Mouse (Mus musculus): ENCODE results near the gene Klri1. TPM values are rescaled to one million over a fixed set of nuclear protein-coding genes. Genes with fewer than 3 reads are reported as not detected.

Gene Klri1
- polyA plus RNA-seq (2012; rRNA removed) (not detected in 2 replicates), polyA plus RNA-seq (2014; fragmentation: Nextera tagmentation; extraction: Ambion mirVana) (not detected in 2 replicates)

DNA sequence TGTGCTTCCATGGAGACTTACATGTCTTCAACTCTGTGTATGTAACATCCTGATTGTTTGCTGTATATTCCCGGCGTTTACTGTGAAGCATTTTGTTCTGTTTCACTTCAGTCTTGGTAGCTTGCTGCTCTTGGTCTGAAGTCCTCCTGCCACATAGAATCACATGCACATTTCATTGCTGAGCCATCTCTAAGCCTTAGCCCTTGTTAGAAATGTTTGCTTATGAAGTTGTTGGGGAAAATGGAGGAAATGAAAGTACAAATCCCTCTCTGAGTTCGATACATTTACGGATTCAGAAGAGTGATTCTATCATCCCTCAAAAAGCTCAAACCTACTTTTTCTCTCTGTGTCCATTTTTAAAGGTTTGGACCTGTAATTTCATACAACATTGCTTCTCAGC, at the start of gene Klri1:
TSS of gene Klri1 (minus strand) at position 101 of the 400 bp plus-strand sequence.
- no peak for ATAC-seq (ENCODE audit: insufficient read depth)
- 76% methylated on average over 4 of the region's 4 CpGs for WGBS (ENCODE audit: insufficient replicate concordance)
- H3K4me1 ChIP-seq (replicated peaks; ENCODE audit: control insufficient read depth in 2 of 2, insufficient read depth in 2 of 2, low read length in 1 of 2): no peaks in the 10 kb centered on the region; a peak in 1 of 4 replicates

DNA sequence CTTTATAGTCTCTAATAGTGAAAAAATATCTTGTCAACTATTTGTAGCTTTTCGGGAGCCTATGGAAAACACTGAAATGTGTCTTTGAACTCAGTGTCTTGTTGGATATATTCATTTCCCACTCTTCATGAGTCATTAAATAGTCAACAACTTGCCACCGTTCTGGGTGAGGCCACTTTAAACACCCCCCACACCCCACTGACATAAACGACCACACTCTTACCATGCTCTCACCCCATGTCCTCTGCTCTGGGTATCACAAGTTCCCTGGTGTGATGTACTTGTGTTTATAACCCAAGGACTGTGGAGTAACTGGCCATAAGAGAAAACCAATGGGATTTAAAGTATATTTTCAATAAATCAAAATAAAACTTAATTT, 30.7 kb upstream of the Klri1 start:
- Histone ChIP-seq H3K36me3 (replicated peaks; ENCODE audit: control insufficient read depth, insufficient read depth, low read depth) (no peaks in the 10 kb centered on the region), H3K4me3 (ENCODE audit: insufficient read depth in 1 of 2, low read depth in 2 of 2, low read length in 2 of 2) (no peak overlapping the region), H3K4me2 (ENCODE audit: low read depth) (no peak overlapping the region), H3K27ac (no peak overlapping the region), H3K27me3 (ENCODE audit: control insufficient read depth, insufficient read depth, low read length) (no peaks in the 10 kb centered on the region), H3K4me1 (replicated peaks; ENCODE audit: control insufficient read depth in 2 of 2, insufficient read depth in 2 of 2, low read length in 1 of 2) (no peaks in the 10 kb centered on the region), H3K9me3 (ENCODE audit: control insufficient read depth, low read length) (no peaks in the 10 kb centered on the region), H3K9ac (replicated peaks) (no peak overlapping the region)
- DNase-seq (ENCODE audit: low read depth in 3 of 3, low spot score in 3 of 3): no peak
- ATAC-seq (ENCODE audit: insufficient read depth): no peak
- WGBS (ENCODE audit: insufficient replicate concordance): 56% methylated on average over 3 of the region's 3 CpGs
- TF ChIP-seq EP300 (IDR thresholded peaks at IDR 0.05; ENCODE audit: low read depth) (no peak), CTCF (IDR thresholded peaks at IDR 0.05; ENCODE audit: low read depth) (no peak)

More for the DNA sequence above, at the start of gene Klri1:
- H3K4me3 ChIP-seq (ENCODE audit: insufficient read depth in 1 of 2, low read depth in 2 of 2, low read length in 2 of 2): no peak within 1 kb of the TSS
- TF ChIP-seq CTCF (IDR thresholded peaks at IDR 0.05; ENCODE audit: low read depth) (no peak), EP300 (IDR thresholded peaks at IDR 0.05; ENCODE audit: low read depth) (no peak)
- H3K27me3 ChIP-seq (ENCODE audit: control insufficient read depth, insufficient read depth, low read length): no peaks in the 10 kb centered on the region
- H3K27ac ChIP-seq: no peak within 1 kb of the TSS
- no peak within 1 kb of the TSS for H3K4me2 ChIP-seq (ENCODE audit: low read depth)
- DNase-seq (ENCODE audit: low read depth in 3 of 3, low spot score in 3 of 3): no peak
- no peaks in the 10 kb centered on the region for H3K36me3 ChIP-seq (replicated peaks; ENCODE audit: control insufficient read depth, insufficient read depth, low read depth)
- H3K9me3 ChIP-seq (ENCODE audit: control insufficient read depth, low read length): no peaks in the 10 kb centered on the region
- no peak within 1 kb of the TSS for H3K9ac ChIP-seq (replicated peaks)

DNA sequence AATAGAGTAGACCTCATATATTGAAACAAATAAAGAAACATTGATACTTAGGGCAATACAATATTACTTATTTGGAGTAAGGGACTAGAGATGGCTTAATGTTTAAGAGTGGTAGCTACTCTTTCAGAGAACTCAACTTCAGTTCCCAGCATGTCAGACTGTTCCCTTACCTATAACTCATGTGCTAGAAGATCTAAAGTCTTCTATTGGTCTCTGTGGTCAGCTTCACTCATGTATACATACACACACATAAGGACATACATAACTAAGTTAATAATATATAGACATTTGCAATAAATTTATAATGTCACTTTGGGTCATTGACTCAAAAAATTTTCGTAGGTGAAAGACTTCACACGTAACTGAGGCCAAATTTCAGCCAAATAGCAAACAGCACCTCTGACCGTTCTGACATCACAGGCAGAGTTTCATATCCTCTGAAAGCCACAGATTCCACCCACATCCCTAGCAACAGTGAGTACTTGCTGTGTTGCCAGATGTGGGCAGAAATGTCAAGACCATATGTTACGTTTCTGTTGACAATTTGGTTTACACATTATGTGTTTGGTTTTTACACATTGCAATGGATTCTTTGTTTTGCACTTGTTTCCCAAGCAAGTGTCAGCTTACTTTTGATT, 30.2 kb upstream of the Klri1 start:
- 46% methylated on average over 4 of the region's 4 CpGs for WGBS (ENCODE audit: insufficient replicate concordance)
- DNase-seq (ENCODE audit: low read depth in 3 of 3, low spot score in 3 of 3) (peak in 1 of 3 experiments; percentile 20), ATAC-seq (ENCODE audit: insufficient read depth) (no peak)
- no peak overlapping the region for H3K27ac ChIP-seq
- no peak overlapping the region for H3K4me2 ChIP-seq (ENCODE audit: low read depth)
- TF ChIP-seq EP300 (IDR thresholded peaks at IDR 0.05; ENCODE audit: low read depth): no peak
- TF ChIP-seq CTCF (IDR thresholded peaks at IDR 0.05; ENCODE audit: low read depth): no peak
- H3K4me3 ChIP-seq (ENCODE audit: insufficient read depth in 1 of 2, low read depth in 2 of 2, low read length in 2 of 2): no peak overlapping the region
- no peaks in the 10 kb centered on the region for H3K4me1 ChIP-seq (replicated peaks; ENCODE audit: control insufficient read depth in 2 of 2, insufficient read depth in 2 of 2, low read length in 1 of 2)
- H3K27me3 ChIP-seq (ENCODE audit: control insufficient read depth, insufficient read depth, low read length): no peaks in the 10 kb centered on the region
- no peaks in the 10 kb centered on the region for H3K36me3 ChIP-seq (replicated peaks; ENCODE audit: control insufficient read depth, insufficient read depth, low read depth)
- H3K9ac ChIP-seq (replicated peaks): no peak overlapping the region
- H3K9me3 ChIP-seq (ENCODE audit: control insufficient read depth, low read length): no peaks in the 10 kb centered on the region

DNA sequence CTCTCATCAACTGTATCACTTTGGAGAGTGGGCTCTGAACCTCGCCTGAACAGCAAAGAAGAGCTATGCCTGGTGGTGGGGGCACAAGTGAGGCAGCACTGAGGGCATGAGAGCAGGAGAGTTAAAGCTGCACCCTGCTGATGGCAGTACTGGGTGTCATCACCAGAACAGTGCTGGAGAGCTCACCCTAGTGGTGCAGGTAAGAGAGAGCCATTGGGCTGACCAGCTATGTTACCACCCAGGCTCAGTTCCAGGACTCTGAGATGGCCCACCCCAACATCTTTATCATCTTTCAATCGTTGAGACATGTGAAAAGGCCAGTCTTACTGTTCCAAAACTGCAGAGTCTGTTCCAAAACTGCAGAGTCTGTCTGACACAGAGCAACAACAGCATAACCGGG, 29.2 kb upstream of the Klri1 start:
- Histone ChIP-seq H3K27ac (no peak overlapping the region), H3K4me3 (ENCODE audit: insufficient read depth in 1 of 2, low read depth in 2 of 2, low read length in 2 of 2) (no peak overlapping the region), H3K36me3 (replicated peaks; ENCODE audit: control insufficient read depth, insufficient read depth, low read depth) (no peaks in the 10 kb centered on the region), H3K4me2 (ENCODE audit: low read depth) (no peak overlapping the region), H3K9ac (replicated peaks) (no peak overlapping the region), H3K27me3 (ENCODE audit: control insufficient read depth, insufficient read depth, low read length) (no peaks in the 10 kb centered on the region), H3K9me3 (ENCODE audit: control insufficient read depth, low read length) (no peaks in the 10 kb centered on the region), H3K4me1 (replicated peaks; ENCODE audit: control insufficient read depth in 2 of 2, insufficient read depth in 2 of 2, low read length in 1 of 2) (no peaks in the 10 kb centered on the region)
- DNase-seq (ENCODE audit: low read depth in 3 of 3, low spot score in 3 of 3) (no peak), ATAC-seq (ENCODE audit: insufficient read depth) (no peak)
- 42% methylated on average over 3 of the region's 3 CpGs for WGBS (ENCODE audit: insufficient replicate concordance)
- no peak for TF ChIP-seq CTCF (IDR thresholded peaks at IDR 0.05; ENCODE audit: low read depth)
- TF ChIP-seq EP300 (IDR thresholded peaks at IDR 0.05; ENCODE audit: low read depth): no peak

DNA sequence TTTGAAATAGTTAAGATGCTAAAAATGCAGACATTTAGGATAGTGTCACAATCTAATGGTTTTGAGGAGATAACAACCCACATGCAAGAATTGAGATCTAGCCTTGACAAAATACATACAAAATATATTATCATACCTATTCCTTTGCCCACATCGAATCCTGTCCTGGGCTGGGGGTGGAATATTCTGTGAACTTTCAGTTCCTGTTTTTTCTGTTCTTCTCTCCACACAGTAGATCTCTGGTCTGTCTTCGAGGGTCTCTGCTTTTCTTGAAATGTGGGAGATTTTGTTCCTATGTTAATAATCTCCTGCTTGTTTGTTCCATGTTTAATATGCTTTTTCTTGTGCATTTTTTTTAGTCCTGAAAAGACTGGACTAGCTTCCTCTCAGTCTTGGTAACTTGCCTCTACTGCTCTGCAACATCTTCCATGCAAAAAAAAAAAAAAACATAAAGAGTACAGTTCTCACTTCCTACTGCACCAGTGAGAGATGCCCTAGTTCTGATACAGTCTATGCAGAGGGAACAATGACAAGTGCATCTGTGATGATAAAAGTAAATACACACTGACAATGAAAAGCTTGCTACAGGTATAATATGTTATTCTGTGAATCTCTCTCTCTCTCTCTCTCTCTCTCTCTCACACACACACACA, 23.3 kb upstream of the Klri1 start, which contains the start of gene Klri2:
TSS of gene Klri2 (minus strand) at position 416 of the 653 bp plus-strand sequence.
- WGBS (ENCODE audit: insufficient replicate concordance): 28% methylated on average over 2 of the region's 2 CpGs
- no peak within 1 kb of the TSS for H3K4me3 ChIP-seq (ENCODE audit: insufficient read depth in 1 of 2, low read depth in 2 of 2, low read length in 2 of 2)
- ATAC-seq (ENCODE audit: insufficient read depth): no peak

More for the DNA sequence above, 23.3 kb upstream of the Klri1 start, which contains the start of gene Klri2:
- Histone ChIP-seq H3K9ac (replicated peaks) (no peak within 1 kb of the TSS), H3K36me3 (replicated peaks; ENCODE audit: control insufficient read depth, insufficient read depth, low read depth) (no peaks in the 10 kb centered on the region), H3K9me3 (ENCODE audit: control insufficient read depth, low read length) (no peaks in the 10 kb centered on the region), H3K4me1 (replicated peaks; ENCODE audit: control insufficient read depth in 2 of 2, insufficient read depth in 2 of 2, low read length in 1 of 2) (no peaks in the 10 kb centered on the region), H3K27ac (no peak within 1 kb of the TSS), H3K4me2 (ENCODE audit: low read depth) (no peak within 1 kb of the TSS), H3K27me3 (ENCODE audit: control insufficient read depth, insufficient read depth, low read length) (no peaks in the 10 kb centered on the region)
- TF ChIP-seq EP300 (IDR thresholded peaks at IDR 0.05; ENCODE audit: low read depth): no peak
- no peak for TF ChIP-seq CTCF (IDR thresholded peaks at IDR 0.05; ENCODE audit: low read depth)
- no peak for DNase-seq (ENCODE audit: low read depth in 3 of 3, low spot score in 3 of 3)

Data from liver, embryonic 14.5 days (tissue).